Mouse (Mus musculus) spleen, adult 2 months (tissue): Measurements from ENCODE around the gene Ubap2l. TPM values are rescaled to one million over a fixed set of nuclear protein-coding genes. Genes with fewer than 3 reads are reported as not detected.

Source experiments
- DNase-seq, 2 experiments: peaks; one replicate each; pipeline versions ENCODE4 v3.0.0 to v3.0.0-alpha.2; 2012 to 2021; ENCODE audit warnings: low spot score in 2 of 2, low read depth in 1 of 2
- H3K27ac ChIP-seq: fragments of 200-500 bp; 2 replicates; pipeline ENCODE4 v1.5.1; 2012; ENCODE audit warnings: low read length, inconsistent platforms; ENCODE audit not compliant: insufficient read depth
- H3K27me3 ChIP-seq: fragments of 200-500 bp; 2 replicates; pipeline ENCODE4 v1.6.1; 2012; ENCODE audit warnings: mild to moderate bottlenecking, moderate library complexity, low read length, inconsistent platforms; ENCODE audit not compliant: control insufficient read depth, insufficient read depth
- H3K36me3 ChIP-seq: fragments of 200-500 bp; 2 replicates; pipeline ENCODE4 v1.6.1; 2012; ENCODE audit warnings: mild to moderate bottlenecking, low read length, inconsistent platforms; ENCODE audit not compliant: control insufficient read depth, insufficient read depth
- H3K4me1 ChIP-seq: fragments of 200-500 bp; 2 replicates; pipeline ENCODE4 v1.6.1; 2011; ENCODE audit warnings: inconsistent platforms; ENCODE audit not compliant: control insufficient read depth, insufficient read depth, insufficient read length
- H3K4me3 ChIP-seq: fragments of 200-500 bp; 2 replicates; pipeline ENCODE4 v1.5.1; 2011; ENCODE audit warnings: mild to moderate bottlenecking, inconsistent platforms; ENCODE audit not compliant: insufficient read depth, insufficient read length; ENCODE audit errors: extremely low read depth
- CTCF ChIP-seq: fragments of 200-500 bp; IDR thresholded peaks from 2 replicates; pipeline ENCODE4 v1.5.1; 2011; ENCODE audit warnings: mild to moderate bottlenecking, inconsistent platforms; ENCODE audit not compliant: insufficient read depth, insufficient read length, insufficient replicate concordance; ENCODE audit errors: extremely low read depth
- POLR2A ChIP-seq: fragments of 200-500 bp; IDR thresholded peaks from 2 replicates; pipeline ENCODE4 v1.6.1; 2011; ENCODE audit warnings: low read depth, low read length, inconsistent platforms
- WGBS: fragments of 180-500 bp; shearing (Covaris S2); methylation state at CpG from one replicate; pipeline ENCODE4 v1.1.7; 2018; 5-methylcytosine and 5-hydroxymethylcytosine counted together
- polyA plus RNA-seq: library from polyadenylated mRNA; depleted of rRNA; stranded (reverse); fragments of >200 nt; gene quantifications from 2 replicates; pipeline ENCODE4 v1.2.3, GENCODE M21; 2012

Gene Ubap2l
- polyA plus RNA-seq, 1 experiment = 81.5 TPM

DNA sequence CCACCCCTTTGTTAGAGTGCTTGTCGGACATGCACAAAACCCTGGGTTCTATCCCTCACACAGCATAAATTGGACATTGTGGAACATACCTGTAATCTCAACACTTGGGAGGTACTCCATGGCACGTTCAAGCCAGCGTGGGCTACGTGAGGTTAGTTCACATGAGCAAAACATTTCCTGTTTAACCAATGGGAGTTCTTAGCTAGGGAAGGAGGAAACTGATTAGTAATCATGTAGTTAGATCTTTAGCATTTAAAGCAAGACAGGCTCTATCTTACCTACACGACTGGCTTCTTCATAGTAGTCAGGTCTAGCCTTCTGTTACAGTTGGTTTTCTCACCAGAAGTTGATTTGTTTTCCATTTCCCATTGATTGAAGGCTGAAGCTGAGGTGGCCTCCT, 33.6 kb upstream of the Ubap2l start:
- no peak for TF ChIP-seq POLR2A
- TF ChIP-seq CTCF = no peak
- Histone ChIP-seq H3K4me1 (peaks cover 23% of the 10 kb centered on the region; the same call in 1 of the 2 replicates), H3K4me3 (no peak overlapping the region), H3K36me3 (peaks cover 36% of the 10 kb centered on the region), H3K27me3 (no peaks in the 10 kb centered on the region), H3K27ac (no peak overlapping the region)
- 42% methylated on average over 5 of the region's 5 CpGs for WGBS
- no peak for DNase-seq

DNA sequence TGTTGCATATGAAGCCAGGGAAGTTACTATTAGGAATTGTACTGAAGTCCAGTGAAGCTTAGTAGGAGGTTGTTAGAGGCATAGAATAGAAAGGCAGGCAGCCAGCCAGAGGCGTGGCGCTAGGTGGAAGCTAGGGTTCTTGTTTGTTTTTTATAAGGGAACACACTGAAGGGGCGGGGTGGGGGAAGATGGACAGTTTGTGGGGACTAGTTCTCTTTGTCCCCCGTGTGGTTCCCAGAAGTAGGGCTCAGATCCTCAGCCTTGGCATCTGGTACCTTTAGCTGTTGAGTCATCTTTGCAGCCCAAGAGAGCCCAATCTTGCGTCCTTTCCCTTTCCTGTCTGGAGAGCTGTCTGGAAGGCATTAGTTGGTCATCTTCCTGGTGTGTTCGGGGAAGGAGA, 32.9 kb upstream of the Ubap2l start:
- H3K36me3 ChIP-seq = peaks cover 30% of the 10 kb centered on the region
- DNase-seq = no peak
- peaks cover 23% of the 10 kb centered on the region; the same call in 1 of the 2 replicates for H3K4me1 ChIP-seq
- H3K27me3 ChIP-seq = no peaks in the 10 kb centered on the region
- WGBS = 55% methylated on average over 6 of the region's 6 CpGs
- H3K4me3 ChIP-seq = no peak overlapping the region
- H3K27ac ChIP-seq = no peak overlapping the region
- no peak for TF ChIP-seq POLR2A
- no peak for TF ChIP-seq CTCF

DNA sequence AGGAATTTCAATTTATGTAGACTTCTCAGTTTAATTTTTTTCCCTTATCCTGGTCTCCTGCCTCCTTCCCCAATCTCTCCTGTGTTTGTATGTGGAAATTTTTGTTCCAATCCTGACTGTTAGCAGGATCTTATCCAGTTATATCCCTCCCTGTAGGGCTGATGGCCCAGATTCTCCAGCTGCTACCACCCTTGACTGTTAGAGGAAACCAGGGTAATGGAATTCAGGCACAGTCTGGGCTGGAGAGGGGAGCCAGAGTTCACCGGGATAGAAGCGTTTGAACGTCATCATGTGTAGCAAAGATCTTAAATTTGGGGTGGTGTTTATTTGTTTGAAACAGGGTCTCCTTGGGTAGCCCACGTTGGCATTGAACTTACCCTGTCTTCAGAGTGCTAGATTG, 32.4 kb upstream of the Ubap2l start:
- Histone ChIP-seq H3K4me3 (no peak overlapping the region), H3K4me1 (peaks cover 23% of the 10 kb centered on the region; the same call in 1 of the 2 replicates), H3K27me3 (no peaks in the 10 kb centered on the region), H3K27ac (no peak overlapping the region), H3K36me3 (peaks cover 26% of the 10 kb centered on the region)
- no peak for TF ChIP-seq POLR2A
- TF ChIP-seq CTCF = no peak
- WGBS = 68% methylated on average over 4 of the region's 4 CpGs
- no peak for DNase-seq

DNA sequence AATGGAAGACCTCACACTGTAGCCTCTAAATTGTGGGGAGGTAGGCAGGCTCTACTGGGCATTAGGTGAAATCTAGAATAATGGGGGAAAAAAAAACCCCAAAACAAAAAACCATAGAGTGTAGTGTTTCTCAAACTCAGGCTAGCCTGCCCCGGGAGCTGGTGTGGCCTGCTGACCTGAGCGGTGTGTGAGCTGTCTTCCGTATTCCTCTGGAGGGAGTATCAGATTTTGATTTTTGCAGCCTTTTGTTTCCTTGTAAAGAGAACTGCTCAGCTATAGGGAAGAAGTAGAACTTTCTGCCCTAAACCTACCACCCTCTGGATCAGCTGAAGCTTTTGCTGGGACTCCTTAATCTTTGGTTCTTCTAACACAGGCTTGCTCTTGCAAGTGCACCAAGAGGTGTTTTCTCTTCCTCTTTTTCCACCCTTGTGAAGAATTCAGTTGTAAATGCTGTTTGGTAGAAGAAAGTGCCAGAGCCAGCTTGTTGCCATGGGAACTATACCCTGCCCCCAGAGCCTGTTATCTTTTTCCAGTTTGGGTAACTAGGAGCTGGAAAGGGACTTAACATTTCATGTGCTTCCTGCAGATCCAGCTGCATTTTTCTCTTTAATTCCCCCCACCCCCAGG, 31.4 kb upstream of the Ubap2l start:
- Histone ChIP-seq H3K4me1 (peaks cover 23% of the 10 kb centered on the region; the same call in 1 of the 2 replicates), H3K36me3 (peaks cover 20% of the 10 kb centered on the region), H3K4me3 (no peak overlapping the region)

DNA sequence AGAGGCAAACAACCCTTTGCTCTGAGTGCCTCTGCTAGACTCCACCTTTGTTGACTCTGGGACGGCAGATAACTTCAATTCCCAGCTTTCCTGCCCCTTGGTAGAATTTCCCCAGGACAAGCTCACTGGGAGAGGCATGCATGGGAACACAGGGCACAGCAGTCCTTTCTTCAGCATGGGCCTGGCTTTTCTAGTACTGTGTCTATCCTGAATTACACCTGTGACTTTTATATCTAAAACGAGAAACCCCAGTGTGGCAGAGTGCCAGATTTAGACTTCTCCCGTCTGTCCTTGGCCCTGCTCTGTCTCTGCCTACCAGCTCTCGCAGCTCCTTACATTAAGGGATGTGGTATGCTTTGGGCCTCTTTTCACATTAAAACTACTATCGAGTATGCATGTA, 30.6 kb upstream of the Ubap2l start:
- H3K27me3 ChIP-seq = no peaks in the 10 kb centered on the region
- H3K27ac ChIP-seq = peak overlapping the region; percentile 61
- no peak for DNase-seq
- TF ChIP-seq CTCF = no peak
- no peak for TF ChIP-seq POLR2A
- 20% methylated on average over 5 of the region's 5 CpGs for WGBS
- peaks cover 23% of the 10 kb centered on the region; the same call in 1 of the 2 replicates for H3K4me1 ChIP-seq
- 0 out of 2 replicates have a peak overlapping the region, but pooled peaks have one; percentile 0 for H3K4me3 ChIP-seq
- peaks cover 12% of the 10 kb centered on the region for H3K36me3 ChIP-seq

More for the DNA sequence above, 31.4 kb upstream of the Ubap2l start:
- TF ChIP-seq POLR2A = no peak
- TF ChIP-seq CTCF = no peak
- Histone ChIP-seq H3K27ac (peak overlapping the region; percentile 61), H3K27me3 (no peaks in the 10 kb centered on the region)
- 14% methylated on average over 3 of the region's 3 CpGs for WGBS
- DNase-seq = no peak

DNA sequence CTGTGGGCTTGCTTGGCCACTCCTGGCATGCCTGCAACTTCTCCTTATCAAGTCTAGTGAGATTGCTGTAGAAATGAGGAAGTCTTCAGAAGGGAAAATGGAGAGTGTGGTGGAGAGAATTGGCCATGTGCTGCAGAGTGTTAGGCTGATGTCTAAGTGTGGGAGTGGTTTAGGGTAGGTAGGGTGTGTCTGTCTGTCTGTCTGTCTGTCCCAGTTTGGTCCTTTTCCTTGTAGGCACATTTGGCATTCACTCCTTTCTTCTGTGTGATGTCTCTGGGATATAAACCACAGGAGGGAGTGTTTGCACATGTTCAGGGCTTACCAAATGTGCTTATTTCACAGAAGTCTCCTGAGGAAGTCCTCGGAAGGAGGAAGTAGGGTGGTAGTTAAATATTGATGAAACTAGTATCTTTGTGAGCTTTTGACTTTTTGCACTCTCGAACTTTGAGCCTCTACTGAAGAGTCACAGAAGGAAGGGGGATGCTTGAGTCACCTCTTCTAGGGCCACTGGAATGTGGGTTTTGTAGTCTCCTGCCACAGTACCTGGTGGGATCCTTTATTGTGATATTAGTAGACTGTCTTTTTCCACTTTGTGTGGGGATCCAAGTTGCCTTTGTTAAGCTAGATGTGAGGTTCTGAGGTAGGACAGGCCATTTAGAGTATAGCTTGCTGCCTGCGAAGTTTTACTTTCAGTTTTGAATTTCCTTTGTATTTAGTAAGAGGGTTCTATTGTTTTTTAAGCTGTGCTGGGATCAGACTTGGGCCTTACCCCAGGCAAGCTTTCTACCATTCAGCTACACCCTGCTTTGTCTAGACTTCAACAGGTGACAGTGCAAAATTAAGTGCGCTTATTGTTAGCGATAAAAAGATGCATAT, 29.2 kb upstream of the Ubap2l start:
- Histone ChIP-seq H3K4me3 (peak overlapping the region; percentile 49), H3K36me3 (0 out of 2 replicates have a peak, but pooled peaks cover 2% of the 10 kb centered on the region), H3K27ac (peak overlapping the region; percentile 77), H3K4me1 (peaks cover 23% of the 10 kb centered on the region; the same call in 1 of the 2 replicates), H3K27me3 (no peaks in the 10 kb centered on the region)
- peak in 1 of 2 experiments; percentile 50 for DNase-seq
- TF ChIP-seq POLR2A (no peak), CTCF (no peak)
- WGBS = 18% methylated on average over 5 of the region's 5 CpGs
